Mouse (Mus musculus) CD8-positive naive resting alpha-beta T cell, adult 57 days (primary cell): ENCODE data around the gene Gm10428. TPM values are rescaled to one million over a fixed set of nuclear protein-coding genes. Genes with fewer than 3 reads are reported as not detected.

ENCODE experiments used
- total RNA-seq: library from RNA; stranded (reverse); gene quantifications from one replicate; pipeline ENCODE4 v1.2.4, GENCODE M21; 2023

Gene Gm10428
- total RNA-seq: not detected

GRCm38 (mm10) chr11:62752780-62753179 lies at the start of gene Gm10428:
Gm10428 (plus strand) TSS chr11:62753100.

GRCm38 (mm10) chr11:62731311-62732021 lies 21.4 kb upstream of the Gm10428 start, which contains the start of gene Zfp287:
Zfp287 (minus strand) TSS chr11:62731905.

GRCm38 (mm10) chr11:62788935-62789616 lies 36.2 kb downstream of the Gm10428 start, which contains the start of gene Zfp286:
Zfp286 (minus strand) TSS chr11:62789462.

Other genes with a start within 250 kb of the Gm10428 start
- 7.4 TPM for gene Cenpv, start 213.8 kb upstream of the Gm10428 start, total RNA-seq
- 1,228 TPM for gene Ubb, start 201.9 kb upstream of the Gm10428 start, total RNA-seq
- gene Trpv2, start 178.6 kb upstream of the Gm10428 start, total RNA-seq: 50.0 TPM
- 0.86 TPM for gene Lrrc75a, start 104.6 kb upstream of the Gm10428 start, total RNA-seq
- gene Mmgt2, start 104.4 kb upstream of the Gm10428 start, total RNA-seq: 23.4 TPM
- 10.7 TPM for gene Zfp287, start 21.2 kb upstream of the Gm10428 start, total RNA-seq
- gene Zfp286, start 36.4 kb downstream of the Gm10428 start, total RNA-seq: 5.5 TPM
- gene Trim16, start 67.1 kb downstream of the Gm10428 start, total RNA-seq: not detected
- 9.3 TPM for gene Fbxw10, start 94.0 kb downstream of the Gm10428 start, total RNA-seq
- gene Tvp23b, start 126.4 kb downstream of the Gm10428 start, total RNA-seq: 16.1 TPM
- gene Cdrt4, start 198.1 kb downstream of the Gm10428 start, total RNA-seq: not detected